Mouse (Mus musculus) splenic B cell, adult 2 months (primary cell): ENCODE results near the gene Hltf.
"Not testable (repeated sequence)": the region's sequence is repeated elsewhere in the genome, so short reads cannot be mapped to it uniquely, and the experiment has no call there.

ENCODE experiments used
- DNase-seq: peaks from one replicate; pipeline ENCODE4 v3.0.0-alpha.2; 2011; ENCODE audit warnings: low read depth, low spot score
- H3K27me3 ChIP-seq: 2 replicates; pipeline ENCODE4 v1.6.1; 2012; ENCODE audit warnings: mild to moderate bottlenecking, low read length, moderate library complexity, mixed read lengths; ENCODE audit not compliant: control insufficient read depth, poor library complexity, insufficient read depth, severe bottlenecking
- H3K36me3 ChIP-seq: 2 replicates; pipeline ENCODE4 v1.6.1; 2012; ENCODE audit warnings: mild to moderate bottlenecking, low read length, moderate library complexity, mixed read lengths; ENCODE audit not compliant: control insufficient read depth, poor library complexity, insufficient read depth, severe bottlenecking

Hltf gene

GRCm38 (mm10) chr3:20036069-20036468 is 21.5 kb upstream of the Hltf start:
- no peak for DNase-seq
- no peaks in the 10 kb centered on the region for H3K27me3 ChIP-seq
- no peaks in the 10 kb centered on the region for H3K36me3 ChIP-seq

- H3K36me3 ChIP-seq, result not testable (repeated sequence)
These were observed 16.1 kb upstream of the Hltf start for GRCm38 (mm10) chr3:20041461-20041860.

GRCm38 (mm10) chr3:20044736-20045135 is 12.9 kb upstream of the Hltf start:
- not testable (repeated sequence) for H3K36me3 ChIP-seq, DNase-seq, H3K27me3 ChIP-seq

More at GRCm38 (mm10) chr3:20041461-20041860, 16.1 kb upstream of the Hltf start:
- not testable (repeated sequence) for DNase-seq, H3K27me3 ChIP-seq

GRCm38 (mm10) chr3:20058197-20058541 is 558 bp downstream of the Hltf start:
- Histone ChIP-seq H3K36me3 (peaks cover 9% of the 10 kb centered on the region; the same call in 1 of the 2 replicates), H3K27me3 (no peaks in the 10 kb centered on the region)

GRCm38 (mm10) chr3:20076145-20077053 is 18.8 kb downstream of the Hltf start:
- peak; percentile 21 for DNase-seq
- Histone ChIP-seq H3K27me3 (no peaks in the 10 kb centered on the region), H3K36me3 (peaks cover 9% of the 10 kb centered on the region)

More at GRCm38 (mm10) chr3:20058197-20058541, 558 bp downstream of the Hltf start:
- no peak for DNase-seq

- Histone ChIP-seq H3K27me3 (no peaks in the 10 kb centered on the region), H3K36me3 (peaks cover 12% of the 10 kb centered on the region)
- DNase-seq, result no peak
These were observed 24.6 kb downstream of the Hltf start for GRCm38 (mm10) chr3:20082161-20082560.

- peaks cover 17% of the 10 kb centered on the region for H3K36me3 ChIP-seq
- no peak for DNase-seq
- no peaks in the 10 kb centered on the region for H3K27me3 ChIP-seq
These were observed 46.2 kb downstream of the Hltf start for GRCm38 (mm10) chr3:20103830-20104229.

DNA sequence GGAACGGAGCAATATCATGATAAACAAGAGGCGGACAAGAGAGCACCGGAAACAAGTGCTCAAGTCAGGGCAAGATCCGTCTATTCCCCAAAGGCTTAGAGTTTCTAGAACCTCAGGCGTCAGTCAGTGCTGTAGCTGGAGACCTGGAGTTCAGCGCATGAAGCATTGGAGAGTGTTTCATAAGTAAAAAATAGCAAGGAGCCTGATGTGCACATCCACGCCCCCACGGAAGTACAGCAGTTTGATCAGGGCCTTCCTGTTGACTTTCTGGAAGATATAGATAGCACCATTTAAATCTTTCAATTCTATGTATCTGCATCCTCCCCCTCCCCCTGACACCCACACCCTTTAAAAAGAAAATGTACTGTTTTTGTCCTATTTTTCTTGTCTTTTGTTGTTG is 46.7 kb downstream of the Hltf start:
- no peaks in the 10 kb centered on the region for H3K27me3 ChIP-seq
- H3K36me3 ChIP-seq, result peaks cover 19% of the 10 kb centered on the region
- DNase-seq, result peak; percentile 13

DNA sequence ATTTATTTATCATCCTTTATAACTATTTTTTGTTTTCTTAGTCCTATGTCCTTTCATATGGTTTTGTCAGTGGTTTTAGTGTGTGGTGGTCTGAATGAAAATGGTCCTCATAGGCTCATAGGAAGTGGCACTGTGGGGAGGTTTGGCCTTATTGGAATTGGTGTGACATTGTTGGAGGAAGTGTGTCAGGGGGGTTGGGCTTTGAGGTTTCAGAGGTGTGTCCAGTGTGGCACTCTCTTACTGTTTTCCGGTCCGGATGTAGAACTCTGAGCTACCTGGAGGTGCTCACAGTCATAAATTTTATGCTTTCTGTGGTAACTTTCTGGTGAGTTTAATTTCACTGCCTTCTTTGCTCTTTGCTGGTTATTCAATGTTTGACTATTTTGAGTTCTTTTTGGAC is 47.2 kb downstream of the Hltf start:
- DNase-seq, result peak; percentile 72
- Histone ChIP-seq H3K36me3 (peaks cover 19% of the 10 kb centered on the region), H3K27me3 (no peaks in the 10 kb centered on the region)

- no peaks in the 10 kb centered on the region for H3K27me3 ChIP-seq
- DNase-seq, result no peak
- H3K36me3 ChIP-seq, result peaks cover 16% of the 10 kb centered on the region
These were observed 51.3 kb downstream of the Hltf start for GRCm38 (mm10) chr3:20108881-20109280.

GRCm38 (mm10) chr3:20111913-20112312 is 54.3 kb downstream of the Hltf start:
- Histone ChIP-seq H3K27me3 (no peaks in the 10 kb centered on the region), H3K36me3 (peaks cover 12% of the 10 kb centered on the region)
- no peak for DNase-seq

DNA sequence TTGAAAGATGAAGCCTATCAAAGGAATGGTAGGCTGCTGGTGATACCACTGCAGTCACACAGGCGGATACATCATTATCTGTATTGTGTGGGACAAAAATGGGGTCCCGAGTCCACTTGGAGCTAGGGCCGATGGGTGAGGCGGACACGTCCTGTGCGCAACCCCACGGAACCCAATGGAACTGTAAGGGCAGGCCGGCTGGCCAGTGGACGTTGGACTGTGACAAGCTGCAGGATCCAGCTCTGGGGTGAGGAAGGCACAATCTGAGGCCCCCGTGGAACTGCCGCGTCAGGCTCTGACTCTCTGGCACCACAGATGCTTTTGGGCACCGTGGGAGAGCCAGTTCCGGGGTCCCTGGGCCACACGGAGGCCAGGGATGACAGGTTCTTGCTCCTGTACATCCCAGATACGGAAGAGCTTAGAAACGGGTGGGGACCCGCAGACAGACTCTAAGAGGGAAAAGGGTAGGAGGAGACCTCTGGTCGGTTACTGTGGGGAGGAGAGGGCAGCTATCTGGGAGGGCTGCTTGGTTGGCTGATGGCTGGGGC is 61.5 kb downstream of the Hltf start:
- DNase-seq, result no peak
- Histone ChIP-seq H3K27me3 (no peaks in the 10 kb centered on the region), H3K36me3 (peaks cover 4% of the 10 kb centered on the region; the same call in 1 of the 2 replicates)

- H3K36me3 ChIP-seq, result peaks cover 4% of the 10 kb centered on the region; the same call in 1 of the 2 replicates
- H3K27me3 ChIP-seq, result no peaks in the 10 kb centered on the region
- no peak for DNase-seq
These were observed 62.2 kb downstream of the Hltf start for GRCm38 (mm10) chr3:20119686-20120244.

DNA sequence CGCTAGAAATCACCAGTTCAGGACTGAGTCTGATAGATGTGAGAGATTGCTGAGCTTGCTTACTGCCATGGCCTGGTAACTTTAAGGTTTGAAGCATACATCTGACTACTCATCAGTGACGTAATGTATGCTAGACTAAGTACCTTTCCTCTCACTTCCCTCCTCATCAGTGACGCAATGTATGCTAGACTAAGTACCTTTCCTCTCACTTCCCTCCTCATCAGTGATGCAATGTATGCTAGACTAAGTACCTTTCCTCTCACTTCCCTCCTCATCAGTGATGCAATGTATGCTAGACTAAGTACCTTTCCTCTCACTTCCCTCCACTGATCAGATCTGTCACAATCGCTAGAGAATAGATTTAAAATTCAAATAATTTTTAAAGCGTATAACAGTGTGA is 64.0 kb downstream of the Hltf start:
- DNase-seq, result peak; percentile 56

GRCm38 (mm10) chr3:20125604-20126003 is 68.0 kb downstream of the Hltf start:
- H3K27me3 ChIP-seq, result no peaks in the 10 kb centered on the region
- peaks cover 4% of the 10 kb centered on the region; the same call in 1 of the 2 replicates for H3K36me3 ChIP-seq
- no peak for DNase-seq

More for the DNA sequence above, 64.0 kb downstream of the Hltf start:
- not testable (repeated sequence) for H3K27me3 ChIP-seq, H3K36me3 ChIP-seq
